Mouse (Mus musculus): Measurements from ENCODE around the gene Slc5a5.

GRCm38 (mm10) chr8:70880126-70880525 is 12.4 kb downstream of the Slc5a5 start:
- TF ChIP-seq CTCF (IDR thresholded peaks at IDR 0.05; ENCODE audit: control insufficient read depth, insufficient read depth, insufficient read length) (no peak), USF1 (IDR thresholded peaks at IDR 0.05; ENCODE audit: low read depth) (no peak)
